Mouse (Mus musculus) MEL (cell line): ENCODE measurements around the gene Casp2. TPM values are rescaled to one million over a fixed set of nuclear protein-coding genes. Genes with fewer than 3 reads are reported as not detected.
A peak's percentile ranks its signal among the peaks of the same experiment; 100 is the strongest.

Source experiments
- DNase-seq: peaks from one replicate; pipeline ENCODE4 v3.0.0; 2011; ENCODE audit warnings: low read depth, low spot score
- H3K27ac ChIP-seq: 2 replicates; pipeline ENCODE4 v1.5.1; 2012; ENCODE audit warnings: low read depth, mild to moderate bottlenecking, control low read depth, low read length, moderate library complexity; ENCODE audit not compliant: control insufficient read depth
- H3K27me3 ChIP-seq, 2 experiments: fragments of 150-350 bp in 1 of 2; sonication (generic) in 1 of 2; 2 replicates each; pipeline ENCODE4 v1.6.1; 2012; ENCODE audit warnings: low read length in 2 of 2, mild to moderate bottlenecking in 2 of 2, improper control_type of control experiment in 1 of 2, moderate library complexity in 1 of 2; ENCODE audit not compliant: insufficient read depth in 2 of 2, control insufficient read depth in 1 of 2
- H3K36me3 ChIP-seq, 2 experiments: 2 replicates each; pipeline ENCODE4 v1.6.1; 2012 to 2014; ENCODE audit warnings: low read length in 2 of 2, improper control_type of control experiment in 1 of 2, inconsistent platforms in 1 of 2, mild to moderate bottlenecking in 1 of 2; ENCODE audit not compliant: insufficient read depth in 2 of 2, control insufficient read depth in 1 of 2
- H3K4me1 ChIP-seq, 2 experiments: fragments of 150-350 bp in 1 of 2; sonication (generic) in 1 of 2; 2 replicates each; pipeline ENCODE4 v1.6.1; 2012; ENCODE audit warnings: low read length in 2 of 2, improper control_type of control experiment in 1 of 2, mild to moderate bottlenecking in 1 of 2; ENCODE audit not compliant: insufficient read depth in 2 of 2, control insufficient read depth in 1 of 2
- H3K4me3 ChIP-seq, 2 experiments: fragments of 150-350 bp in 1 of 2; sonication (generic) in 1 of 2; 2 replicates each; pipeline ENCODE4 v1.5.1; 2012; ENCODE audit warnings: low read depth in 2 of 2, low read length in 2 of 2, mild to moderate bottlenecking in 2 of 2, moderate library complexity in 2 of 2, control low read depth in 1 of 2, improper control_type of control experiment in 1 of 2; ENCODE audit not compliant: control insufficient read depth in 1 of 2, insufficient read depth in 1 of 2
- H3K79me2 ChIP-seq: 2 replicates; pipeline ENCODE4 v1.6.1; 2012; ENCODE audit warnings: mild to moderate bottlenecking, low read length, moderate library complexity; ENCODE audit not compliant: control insufficient read depth, poor library complexity, insufficient read depth
- H3K9ac ChIP-seq: 2 replicates; pipeline ENCODE4 v1.6.1; 2012; ENCODE audit warnings: low read depth, mild to moderate bottlenecking, control low read depth, low read length, moderate library complexity; ENCODE audit not compliant: control insufficient read depth, poor library complexity, severe bottlenecking
- H3K9me3 ChIP-seq: fragments of 150-350 bp; sonication (generic); replicated peaks from 2 replicates; pipeline ENCODE4 v1.6.1; 2012; ENCODE audit warnings: mild to moderate bottlenecking, low read length, improper control_type of control experiment, moderate library complexity; ENCODE audit not compliant: insufficient read depth
- BHLHE40 ChIP-seq: IDR thresholded peaks from 2 replicates; pipeline ENCODE4 v1.6.1; 2012; ENCODE audit warnings: low read depth, mild to moderate bottlenecking, inconsistent platforms, low read length, improper control_type of control experiment, borderline replicate concordance
- CHD1 ChIP-seq: IDR thresholded peaks from 2 replicates; pipeline ENCODE4 v1.6.1; 2012; ENCODE audit warnings: low read depth, mild to moderate bottlenecking, inconsistent platforms, low read length, improper control_type of control experiment
- CHD2 ChIP-seq: IDR thresholded peaks from 2 replicates; pipeline ENCODE4 v1.6.1; 2011; ENCODE audit warnings: low read length, improper control_type of control experiment
- CTCF ChIP-seq, 3 experiments: IDR thresholded peaks in 2 of 3; conservative IDR thresholded peaks in 1 of 3; 2 replicates each; pipeline ENCODE4 v1.5.1; 2011 to 2012; ENCODE audit warnings: low read length in 3 of 3, low read depth in 2 of 3, mild to moderate bottlenecking in 2 of 3, improper control_type of control experiment in 1 of 3, inconsistent platforms in 1 of 3, mixed read lengths in 1 of 3, moderate library complexity in 1 of 3; ENCODE audit not compliant: control insufficient read depth in 1 of 3, insufficient read depth in 1 of 3, poor library complexity in 1 of 3, severe bottlenecking in 1 of 3
- E2F4 ChIP-seq: IDR thresholded peaks from 2 replicates; pipeline ENCODE4 v1.6.1; 2011; ENCODE audit warnings: low read depth, low read length, improper control_type of control experiment, borderline replicate concordance
- ELF1 ChIP-seq: IDR thresholded peaks from 2 replicates; pipeline ENCODE4 v1.6.1; 2014; ENCODE audit warnings: low read depth, mild to moderate bottlenecking, inconsistent platforms, low read length, improper control_type of control experiment, moderate library complexity
- EP300 ChIP-seq, 2 experiments: IDR thresholded peaks; 2 replicates each; pipeline ENCODE4 v1.6.1; 2011; ENCODE audit warnings: improper control_type of control experiment in 2 of 2, low read length in 2 of 2, low read depth in 1 of 2, mild to moderate bottlenecking in 1 of 2
- ETS1 ChIP-seq: IDR thresholded peaks from 2 replicates; pipeline ENCODE4 v1.6.1; 2012; ENCODE audit warnings: low read depth, mild to moderate bottlenecking, inconsistent platforms, low read length, improper control_type of control experiment, moderate library complexity
- GABPA ChIP-seq: IDR thresholded peaks from 2 replicates; pipeline ENCODE4 v1.6.1; 2012; ENCODE audit warnings: low read depth, mild to moderate bottlenecking, inconsistent platforms, low read length, improper control_type of control experiment, moderate library complexity
- JUND ChIP-seq: IDR thresholded peaks from 2 replicates; pipeline ENCODE4 v1.6.1; 2011; ENCODE audit warnings: low read depth, mild to moderate bottlenecking, improper control_type of control experiment, low read length
- KAT2A ChIP-seq: conservative IDR thresholded peaks from 2 replicates; pipeline ENCODE4 v1.6.1; 2012; ENCODE audit warnings: low read depth, low read length, improper control_type of control experiment, inconsistent platforms
- MAFK ChIP-seq: IDR thresholded peaks from 2 replicates; pipeline ENCODE4 v1.6.1; 2011; ENCODE audit warnings: low read depth, mild to moderate bottlenecking, low read length, improper control_type of control experiment, borderline replicate concordance
- MAX ChIP-seq: IDR thresholded peaks from 2 replicates; pipeline ENCODE4 v1.6.1; 2011; ENCODE audit warnings: low read length, improper control_type of control experiment
- MAZ ChIP-seq: IDR thresholded peaks from 2 replicates; pipeline ENCODE4 v1.6.1; 2012; ENCODE audit warnings: low read depth, mild to moderate bottlenecking, inconsistent platforms, low read length, improper control_type of control experiment
- MEF2A ChIP-seq: IDR thresholded peaks from 2 replicates; pipeline ENCODE4 v1.6.1; 2014; ENCODE audit warnings: low read depth, mild to moderate bottlenecking, inconsistent platforms, low read length, improper control_type of control experiment; ENCODE audit not compliant: poor library complexity, insufficient replicate concordance, severe bottlenecking; ENCODE audit errors: extremely low read depth
- MXI1 ChIP-seq: IDR thresholded peaks from 2 replicates; pipeline ENCODE4 v1.6.1; 2011; ENCODE audit warnings: mild to moderate bottlenecking, low read depth, low read length, improper control_type of control experiment
- MYB ChIP-seq: IDR thresholded peaks from 2 replicates; pipeline ENCODE4 v1.6.1; 2011; ENCODE audit warnings: mild to moderate bottlenecking, low read depth, low read length, improper control_type of control experiment
- MYC ChIP-seq: IDR thresholded peaks from 2 replicates; pipeline ENCODE4 v1.6.1; 2011; ENCODE audit warnings: low read depth, mild to moderate bottlenecking, low read length, improper control_type of control experiment, moderate library complexity
- NELFE ChIP-seq: IDR thresholded peaks from 2 replicates; pipeline ENCODE4 v1.6.1; 2011; ENCODE audit warnings: low read depth, low read length, improper control_type of control experiment
- NRF1 ChIP-seq: IDR thresholded peaks from 2 replicates; pipeline ENCODE4 v1.6.1; 2014; ENCODE audit warnings: low read depth, mild to moderate bottlenecking, inconsistent platforms, low read length, improper control_type of control experiment, moderate library complexity; ENCODE audit not compliant: poor library complexity, insufficient read depth, severe bottlenecking
- POLR2A ChIP-seq, 2 experiments: IDR thresholded peaks; 2 replicates each; pipeline ENCODE4 v1.6.1; 2011 to 2012; ENCODE audit warnings: low read length in 2 of 2, mild to moderate bottlenecking in 2 of 2, control low read depth in 1 of 2, improper control_type of control experiment in 1 of 2, low read depth in 1 of 2, moderate library complexity in 1 of 2; ENCODE audit not compliant: control insufficient read depth in 1 of 2, insufficient read depth in 1 of 2, poor library complexity in 1 of 2
- POLR2AphosphoS2 ChIP-seq: IDR thresholded peaks from 2 replicates; pipeline ENCODE4 v1.6.1; 2011; ENCODE audit warnings: low read length, improper control_type of control experiment
- POLR2AphosphoS5 ChIP-seq: IDR thresholded peaks from 2 replicates; pipeline ENCODE4 v1.6.1; 2012; ENCODE audit warnings: low read depth, borderline replicate concordance, mild to moderate bottlenecking, inconsistent platforms, low read length, moderate library complexity, mixed read lengths
- RAD21 ChIP-seq: IDR thresholded peaks from 2 replicates; pipeline ENCODE4 v1.6.1; 2011; ENCODE audit warnings: mild to moderate bottlenecking, low read depth, low read length, improper control_type of control experiment
- RCOR1 ChIP-seq: IDR thresholded peaks from 2 replicates; pipeline ENCODE4 v1.6.1; 2012; ENCODE audit warnings: low read depth, mild to moderate bottlenecking, inconsistent platforms, low read length, improper control_type of control experiment
- SIN3A ChIP-seq: IDR thresholded peaks from 2 replicates; pipeline ENCODE4 v1.6.1; 2012; ENCODE audit warnings: low read length, improper control_type of control experiment, inconsistent platforms
- SMC3 ChIP-seq: IDR thresholded peaks from 2 replicates; pipeline ENCODE4 v1.6.1; 2011; ENCODE audit warnings: low read depth, low read length, improper control_type of control experiment
- TAL1 ChIP-seq: IDR thresholded peaks from 2 replicates; pipeline ENCODE4 v1.6.1; 2012; ENCODE audit warnings: mild to moderate bottlenecking, inconsistent platforms, low read length, moderate library complexity, mixed read lengths
- TCF12 ChIP-seq: IDR thresholded peaks from 2 replicates; pipeline ENCODE4 v1.6.1; 2014; ENCODE audit warnings: low read depth, mild to moderate bottlenecking, inconsistent platforms, low read length, improper control_type of control experiment, moderate library complexity
- UBTF ChIP-seq: IDR thresholded peaks from 2 replicates; pipeline ENCODE4 v1.6.1; 2012; ENCODE audit warnings: low read depth, mild to moderate bottlenecking, inconsistent platforms, low read length, improper control_type of control experiment, moderate library complexity, borderline replicate concordance; ENCODE audit not compliant: insufficient read depth
- USF1 ChIP-seq: IDR thresholded peaks from 2 replicates; pipeline ENCODE4 v1.6.1; 2014; ENCODE audit warnings: low read depth, mild to moderate bottlenecking, inconsistent platforms, low read length, improper control_type of control experiment, moderate library complexity
- USF2 ChIP-seq, 2 experiments: IDR thresholded peaks; 2 replicates each; pipeline ENCODE4 v1.6.1; 2011 to 2012; ENCODE audit warnings: improper control_type of control experiment in 2 of 2, low read length in 2 of 2, borderline replicate concordance in 1 of 2, inconsistent platforms in 1 of 2, low read depth in 1 of 2, mild to moderate bottlenecking in 1 of 2; ENCODE audit not compliant: insufficient read depth in 1 of 2
- ZKSCAN1 ChIP-seq: IDR thresholded peaks from 2 replicates; pipeline ENCODE4 v1.6.1; 2012; ENCODE audit warnings: low read depth, mild to moderate bottlenecking, inconsistent platforms, low read length, improper control_type of control experiment, moderate library complexity
- ZMIZ1 ChIP-seq: IDR thresholded peaks from 2 replicates; pipeline ENCODE4 v1.6.1; 2012; ENCODE audit warnings: low read depth, mild to moderate bottlenecking, inconsistent platforms, low read length, improper control_type of control experiment, moderate library complexity
- ZNF384 ChIP-seq: IDR thresholded peaks from 2 replicates; pipeline ENCODE4 v1.6.1; 2012; ENCODE audit warnings: low read depth, mild to moderate bottlenecking, inconsistent platforms, low read length, improper control_type of control experiment
- polyA plus RNA-seq, 2 experiments: library from polyadenylated mRNA; stranded (reverse) in 1 of 2; unstranded in 1 of 2; fragments of >175 nt in 1 of 2; fragments of >200 nt in 1 of 2; gene quantifications; 2 replicates each; pipeline versions ENCODE4 v1.2.1 to v1.2.4; 2012; ENCODE audit warnings: low replicate concordance in 2 of 2, low read depth in 1 of 2; ENCODE audit not compliant: insufficient read length in 2 of 2, insufficient read depth in 1 of 2, missing spikeins in 1 of 2
- total RNA-seq: library from RNA; depleted of rRNA; stranded (reverse); fragments of 300-350 nt; gene quantifications from 2 replicates; pipeline ENCODE4 v1.2.3, GENCODE M21; 2012; rRNA removed

Gene Casp2
- total RNA-seq, result 21.3 and 22.2 TPM in 2 replicates
- polyA plus RNA-seq, result 10 to 100 TPM in 1 of 2 experiments, not detected in 1; 42.3 TPM

- Histone ChIP-seq H3K79me2 (peaks cover 14% of the 10 kb centered on the region), H3K27me3 (no peaks in the 10 kb centered on the region), H3K9ac (peak within 1 kb of the TSS; percentile 97), H3K27ac (peak within 1 kb of the TSS; percentile 91), H3K36me3 (peaks cover 4 to 13% of the 10 kb centered on the region in 2 experiments), H3K4me3 (peak within 1 kb of the TSS; percentile 86 to 92), H3K4me1 (peaks cover 3 to 6% of the 10 kb centered on the region in 2 experiments; a peak in 3 of 4 replicates), H3K9me3 (no peaks in the 10 kb centered on the region)
- DNase-seq, result peak; percentile 98
- TF ChIP-seq MEF2A (no peak), MAZ (peak; percentile 43), BHLHE40 (no peak), KAT2A (no peak), ETS1 (no peak), POLR2AphosphoS5 (no peak), POLR2A (IDR thresholded peaks at IDR 0.05; ENCODE audit: control insufficient read depth in 1 of 2, insufficient read depth in 1 of 2, low read depth in 1 of 2, low read length in 2 of 2, poor library complexity in 1 of 2) (peak; percentile 55 to 70; a peak in 2 of 4 replicates), GABPA (no peak), SIN3A (peak; percentile 84), MYC (peak; percentile 77; the same call in 1 of the 2 replicates), ELF1 (peak; percentile 45), USF1 (no peak), CHD1 (no peak), EP300 (IDR thresholded peaks at IDR 0.05; ENCODE audit: low read depth in 1 of 2, low read length in 2 of 2) (0 out of 4 replicates have a peak, but pooled peaks of 1 of the 2 experiments have one; percentile 9), CTCF (IDR thresholded peaks at IDR 0.05 in 2 of 3, conservative IDR thresholded peaks at IDR 0.05 in 1 of 3; ENCODE audit: control insufficient read depth in 1 of 3, insufficient read depth in 1 of 3, low read depth in 2 of 3, low read length in 3 of 3, poor library complexity in 1 of 3, severe bottlenecking in 1 of 3) (peak; percentile 68 to 79 (median 74)), MAFK (no peak), MXI1 (peak; percentile 74), USF2 (IDR thresholded peaks at IDR 0.05; ENCODE audit: borderline replicate concordance in 1 of 2, insufficient read depth in 1 of 2, low read depth in 1 of 2, low read length in 2 of 2) (no peak), RAD21 (peak; percentile 56), JUND (no peak), MYB (no peak), ZMIZ1 (no peak), CHD2 (no peak), RCOR1 (0 out of 2 replicates have a peak, but pooled peaks have one; percentile 1), ZKSCAN1 (no peak), NELFE (no peak; the same call in 1 of the 2 replicates), ZNF384 (no peak), MAX (peak; percentile 82), TCF12 (no peak), SMC3 (peak; percentile 52), TAL1 (no peak), NRF1 (peak; percentile 99), POLR2AphosphoS2 (no peak), E2F4 (peak; percentile 95), UBTF (no peak)
Measured at GRCm38 (mm10) chr6:42264626-42265312, at the start of gene Casp2. Casp2 (plus strand) TSS chr6:42264985.
